Mouse (Mus musculus) heart, embryonic 12.5 days (tissue): ENCODE measurements around the gene Msi1. TPM values are rescaled to one million over a fixed set of nuclear protein-coding genes. Genes with fewer than 3 reads are reported as not detected.

Experiments
- ATAC-seq: fragments of 200-750 bp; cut with Nextera tagmentation; 2 replicates; pipeline ENCODE4 v1.8.0; 2017; ENCODE audit warnings: moderate TSS enrichment, moderate library complexity; ENCODE audit not compliant: insufficient number of reproducible peaks, low FRiP score
- H3K27ac ChIP-seq: fragments of 300-500 bp; sonication (generic); 2 replicates; pipeline ENCODE4 v1.5.1; 2016; ENCODE audit warnings: mild to moderate bottlenecking, moderate library complexity; ENCODE audit not compliant: poor library complexity, severe bottlenecking
- H3K27me3 ChIP-seq: fragments of 300-500 bp; sonication (generic); replicated peaks from 2 replicates; pipeline ENCODE4 v1.6.1; 2016; ENCODE audit warnings: mild to moderate bottlenecking, moderate library complexity
- H3K36me3 ChIP-seq: fragments of 300-500 bp; sonication (generic); 2 replicates; pipeline ENCODE4 v1.6.1; 2016; ENCODE audit warnings: mild to moderate bottlenecking, moderate library complexity
- H3K4me1 ChIP-seq: fragments of 300-500 bp; sonication (generic); replicated peaks from 2 replicates; pipeline ENCODE4 v1.6.1; 2016; ENCODE audit warnings: mild to moderate bottlenecking
- H3K4me2 ChIP-seq: fragments of 300-500 bp; sonication (generic); 2 replicates; pipeline ENCODE4 v1.6.1; 2016; ENCODE audit warnings: mild to moderate bottlenecking, moderate library complexity
- H3K4me3 ChIP-seq: fragments of 300-500 bp; sonication (generic); 2 replicates; pipeline ENCODE4 v1.5.1; 2016; ENCODE audit warnings: mild to moderate bottlenecking
- H3K9ac ChIP-seq: fragments of 300-500 bp; sonication (generic); 2 replicates; pipeline ENCODE4 v1.6.1; 2016; ENCODE audit warnings: mild to moderate bottlenecking, moderate library complexity
- H3K9me3 ChIP-seq: fragments of 300-500 bp; sonication (generic); replicated peaks from 2 replicates; pipeline ENCODE4 v1.6.1; 2016; ENCODE audit warnings: mild to moderate bottlenecking, moderate library complexity
- WGBS: fragments of 180-500 bp; shearing (Covaris S2); methylation state at CpG from one replicate; pipeline ENCODE4 v1.1.7; 2016; 5-methylcytosine and 5-hydroxymethylcytosine counted together
- polyA plus RNA-seq: library from polyadenylated mRNA; unstranded; fragments of >200 nt; fragmentation: Nextera tagmentation; extraction: Ambion mirVana; gene quantifications from 2 replicates; pipeline ENCODE4 v1.2.1, GENCODE M21; 2016

Gene Msi1
- polyA plus RNA-seq, 1 experiment from 2014 or later, result 6.7 TPM

DNA sequence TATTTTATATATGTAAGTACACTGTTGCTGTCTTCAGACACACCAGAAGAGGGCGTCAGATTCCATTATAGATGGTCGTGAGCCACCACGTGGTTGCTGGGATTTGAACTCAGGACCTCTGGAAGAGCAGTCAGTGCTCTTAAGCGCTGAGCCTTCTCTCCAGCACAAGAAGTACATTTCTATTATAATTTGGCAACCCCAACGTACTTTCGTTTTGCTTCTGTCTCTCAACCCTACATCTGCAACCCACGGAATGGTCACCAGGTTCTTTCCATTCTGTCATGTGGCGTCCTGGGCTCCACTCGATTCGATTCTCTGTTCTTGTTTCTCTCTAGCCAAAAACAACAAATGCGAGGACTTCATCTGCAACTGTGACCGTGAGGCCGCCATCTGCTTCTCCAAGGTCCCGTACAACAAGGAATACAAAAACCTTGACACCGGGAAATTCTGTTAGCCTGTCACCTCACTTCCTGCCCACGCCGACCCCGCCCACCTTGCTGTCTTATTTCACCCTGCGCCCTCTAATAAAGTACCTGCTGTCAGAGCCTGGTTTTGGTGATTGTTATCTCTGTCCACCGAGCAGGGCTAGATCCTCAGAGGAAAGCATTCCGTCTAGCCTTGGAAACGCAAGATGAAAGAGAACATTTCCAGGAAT, 44.9 kb downstream of the Msi1 start:
- Histone ChIP-seq H3K9me3 (no peaks in the 10 kb centered on the region), H3K27me3 (peaks cover under 1% of the 10 kb centered on the region; the same call in 1 of the 2 replicates), H3K4me1 (peaks cover 16% of the 10 kb centered on the region), H3K36me3 (peaks cover 6% of the 10 kb centered on the region; the same call in 1 of the 2 replicates), H3K27ac (no peak overlapping the region), H3K4me3 (peak overlapping the region; percentile 1; the same call in 1 of the 2 replicates), H3K4me2 (peak overlapping the region; percentile 21; the same call in 1 of the 2 replicates), H3K9ac (no peak overlapping the region; the same call in 1 of the 2 replicates)
- ATAC-seq, result no peak
- 56% methylated on average over 22 of the region's 22 CpGs for WGBS

DNA sequence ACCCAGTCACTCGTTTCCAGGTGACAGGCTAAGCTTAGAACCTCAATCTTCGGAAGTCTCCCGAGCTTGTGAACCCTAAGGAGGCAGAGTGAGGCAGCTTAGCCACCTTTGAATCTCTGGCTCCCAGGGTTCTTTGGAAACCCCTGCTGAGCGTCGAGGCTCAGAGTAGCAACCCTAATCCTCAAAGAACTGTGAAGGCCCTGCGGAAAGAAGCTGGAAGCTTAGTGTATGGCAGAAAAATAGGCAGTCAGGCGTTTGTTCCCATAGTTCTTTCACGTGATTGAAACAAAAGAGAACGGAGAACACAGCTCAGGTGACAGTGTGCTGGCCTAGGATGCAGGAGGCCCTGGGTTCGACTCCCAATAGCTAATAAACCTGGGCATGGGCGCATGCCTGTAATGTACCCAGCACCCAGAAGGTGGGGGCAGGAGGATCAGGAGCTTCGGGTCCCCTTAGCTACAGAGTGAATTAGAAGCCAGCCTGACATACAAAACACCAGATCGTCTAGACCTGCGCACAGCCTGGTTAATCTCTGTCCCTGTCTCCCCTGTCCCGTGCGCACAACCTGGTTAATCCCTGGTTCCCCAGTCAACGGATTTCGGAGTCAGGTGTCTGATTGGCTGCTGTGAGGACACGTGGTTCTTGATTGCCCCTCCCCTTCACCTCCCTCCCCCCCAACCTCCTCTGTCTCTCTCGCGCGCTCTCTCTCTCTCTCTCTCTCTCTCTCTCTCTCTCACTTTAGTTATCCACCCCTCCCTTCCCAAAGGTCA, 46.1 kb downstream of the Msi1 start:
- H3K4me1 ChIP-seq, result peaks cover 16% of the 10 kb centered on the region
- 9% methylated on average over 22 of the region's 22 CpGs for WGBS
- ATAC-seq, result peak; percentile 77
- H3K27ac ChIP-seq, result no peak overlapping the region
- peaks cover 12% of the 10 kb centered on the region for H3K27me3 ChIP-seq
- H3K36me3 ChIP-seq, result peaks cover 6% of the 10 kb centered on the region; the same call in 1 of the 2 replicates
- H3K9ac ChIP-seq, result peak overlapping the region; percentile 39
- H3K9me3 ChIP-seq, result no peaks in the 10 kb centered on the region
- peak overlapping the region; percentile 39 for H3K4me3 ChIP-seq
- H3K4me2 ChIP-seq, result peak overlapping the region; percentile 67

DNA sequence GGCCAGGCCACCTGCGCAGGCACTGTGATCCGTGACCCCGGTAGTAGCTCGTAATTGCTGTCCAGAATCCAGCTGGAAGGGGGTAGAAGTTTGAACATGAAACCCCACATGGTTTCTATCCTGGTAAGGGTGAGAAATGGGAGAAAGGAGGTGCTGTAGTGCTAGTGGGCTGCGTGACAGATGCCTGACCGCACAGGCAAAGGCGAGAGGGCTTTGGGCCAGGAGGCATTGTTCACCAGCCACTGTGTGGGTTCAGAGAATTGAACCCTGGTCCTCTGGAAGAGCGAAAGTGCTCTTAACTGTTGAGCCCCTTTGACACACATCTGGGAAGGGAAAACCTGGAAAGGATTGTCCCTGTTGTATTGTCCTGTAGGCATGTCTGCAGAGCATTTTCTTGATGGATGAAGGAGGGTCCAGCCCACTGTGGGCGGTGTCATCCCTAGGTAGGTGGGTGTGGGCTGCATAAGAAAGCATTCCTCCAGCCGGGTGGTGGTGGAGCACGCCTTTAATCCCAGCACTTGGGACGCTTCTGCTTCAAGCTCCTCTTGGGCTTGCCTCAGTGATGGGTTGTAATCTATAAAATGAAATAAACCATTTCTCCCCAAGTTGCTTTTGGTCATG, 46.8 kb downstream of the Msi1 start:
- Histone ChIP-seq H3K9me3 (no peaks in the 10 kb centered on the region), H3K4me3 (peak overlapping the region; percentile 39), H3K27me3 (peaks cover 18% of the 10 kb centered on the region), H3K36me3 (peaks cover 6% of the 10 kb centered on the region; the same call in 1 of the 2 replicates), H3K9ac (peak overlapping the region; percentile 39), H3K27ac (no peak overlapping the region), H3K4me1 (peaks cover 11% of the 10 kb centered on the region), H3K4me2 (peak overlapping the region; percentile 67)
- WGBS, result 35% methylated on average over 12 of the region's 12 CpGs
- ATAC-seq, result peak; percentile 33; the same call in 1 of the 2 replicates

DNA sequence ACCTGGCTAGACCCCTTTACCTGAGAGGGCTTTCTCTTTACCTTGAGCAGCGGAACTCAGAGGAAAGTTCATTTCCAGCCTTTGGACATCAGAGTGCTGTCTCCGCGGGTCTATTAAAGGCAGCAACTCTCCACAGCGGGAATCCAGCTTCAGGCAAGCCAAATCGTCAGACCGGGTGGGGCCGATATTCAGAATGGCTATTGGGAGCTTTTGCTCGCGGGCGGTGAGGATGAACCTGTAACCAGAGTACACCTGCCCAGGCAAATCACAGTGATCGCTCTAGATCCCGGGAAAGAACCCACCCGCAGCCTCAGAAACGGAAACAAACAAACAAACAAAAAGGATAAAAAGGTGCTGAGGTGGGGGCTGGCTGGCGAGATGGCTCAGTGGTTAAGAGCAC, 50.2 kb downstream of the Msi1 start:
- WGBS, result 51% methylated on average over 15 of the region's 15 CpGs
- H3K27ac ChIP-seq, result no peak overlapping the region
- no peak overlapping the region for H3K4me3 ChIP-seq
- H3K4me1 ChIP-seq, result peaks cover 19% of the 10 kb centered on the region
- peaks cover 35% of the 10 kb centered on the region for H3K27me3 ChIP-seq
- H3K9ac ChIP-seq, result no peak overlapping the region
- H3K9me3 ChIP-seq, result no peaks in the 10 kb centered on the region
- H3K36me3 ChIP-seq, result peaks cover 11% of the 10 kb centered on the region
- ATAC-seq, result no peak
- 0 out of 2 replicates have a peak overlapping the region, but pooled peaks have one; percentile 54 for H3K4me2 ChIP-seq

DNA sequence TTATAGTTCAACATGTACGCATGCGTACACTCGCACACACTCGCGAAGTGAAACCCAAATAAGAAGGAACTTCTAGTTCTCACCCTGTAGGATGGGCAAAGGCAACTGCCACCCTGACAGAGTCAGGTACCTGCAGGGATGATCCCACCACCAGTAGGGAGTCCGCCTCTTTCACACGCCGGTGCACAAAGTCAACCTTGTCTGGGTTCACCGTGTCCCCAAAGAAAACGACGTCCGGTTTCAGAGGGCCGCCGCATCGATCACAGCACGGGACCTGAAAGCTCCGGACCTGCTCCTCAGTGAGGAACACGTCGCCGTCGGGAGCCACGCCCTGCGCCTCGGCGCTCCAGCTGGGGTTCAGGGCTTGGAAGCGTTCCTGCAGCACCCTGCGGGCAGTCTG, 50.7 kb downstream of the Msi1 start:
- ATAC-seq, result no peak
- Histone ChIP-seq H3K27ac (no peak overlapping the region), H3K4me2 (peak overlapping the region; percentile 54), H3K9me3 (no peaks in the 10 kb centered on the region), H3K4me3 (peak overlapping the region; percentile 32), H3K9ac (peak overlapping the region; percentile 41; the same call in 1 of the 2 replicates), H3K4me1 (peaks cover 21% of the 10 kb centered on the region), H3K36me3 (peaks cover 11% of the 10 kb centered on the region), H3K27me3 (peaks cover 35% of the 10 kb centered on the region)
- 24% methylated on average over 27 of the region's 27 CpGs for WGBS

DNA sequence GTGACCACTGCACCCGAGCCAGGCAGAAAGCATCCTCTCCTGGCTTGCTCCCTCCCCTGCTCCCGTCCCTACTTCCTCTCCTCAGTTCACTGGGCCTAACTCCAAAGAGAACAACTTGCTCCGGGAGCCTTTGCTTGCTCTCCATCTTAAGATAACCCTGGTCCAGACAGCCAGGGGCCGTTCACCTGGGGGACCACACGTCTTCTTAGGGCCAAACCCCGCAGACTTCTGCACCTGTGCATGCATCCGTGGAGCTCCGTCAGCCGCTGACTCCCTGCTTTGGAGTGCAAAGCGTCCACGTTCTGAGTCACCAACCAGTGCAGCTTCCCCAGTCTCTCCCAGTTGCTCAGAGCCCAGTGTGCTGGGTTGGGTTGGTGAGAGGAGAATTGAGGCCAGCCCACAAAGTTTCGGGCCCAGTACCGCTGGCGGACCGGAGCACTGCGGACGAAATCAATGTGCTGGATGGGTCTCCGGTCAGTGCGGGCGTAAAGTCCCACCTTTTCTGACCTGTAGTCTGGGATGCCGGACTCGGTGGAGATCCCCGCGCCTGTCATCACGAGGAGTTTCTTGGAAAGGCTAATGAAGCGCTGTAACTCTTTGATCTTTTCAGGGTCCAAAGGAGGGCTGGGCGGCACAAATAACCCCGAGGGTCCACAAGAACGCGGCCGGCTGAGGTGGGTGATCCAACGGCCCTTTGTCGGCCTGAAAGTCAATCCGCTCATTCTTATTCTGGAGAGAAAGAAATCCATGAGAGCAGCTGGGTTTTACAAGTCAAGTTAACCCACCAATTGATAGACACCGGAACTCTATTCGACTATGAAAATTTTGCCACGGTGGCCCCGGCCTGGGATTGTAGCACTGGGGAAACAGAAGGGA, 53.2 kb downstream of the Msi1 start:
- Histone ChIP-seq H3K27ac (no peak overlapping the region), H3K36me3 (peaks cover 5% of the 10 kb centered on the region; the same call in 1 of the 2 replicates), H3K9ac (0 out of 2 replicates have a peak overlapping the region, but pooled peaks have one; percentile 15), H3K4me1 (peaks cover 11% of the 10 kb centered on the region), H3K4me2 (peak overlapping the region; percentile 22), H3K4me3 (no peak overlapping the region), H3K9me3 (no peaks in the 10 kb centered on the region), H3K27me3 (peaks cover 35% of the 10 kb centered on the region)
- 38% methylated on average over 38 of the region's 38 CpGs for WGBS
- no peak for ATAC-seq

DNA sequence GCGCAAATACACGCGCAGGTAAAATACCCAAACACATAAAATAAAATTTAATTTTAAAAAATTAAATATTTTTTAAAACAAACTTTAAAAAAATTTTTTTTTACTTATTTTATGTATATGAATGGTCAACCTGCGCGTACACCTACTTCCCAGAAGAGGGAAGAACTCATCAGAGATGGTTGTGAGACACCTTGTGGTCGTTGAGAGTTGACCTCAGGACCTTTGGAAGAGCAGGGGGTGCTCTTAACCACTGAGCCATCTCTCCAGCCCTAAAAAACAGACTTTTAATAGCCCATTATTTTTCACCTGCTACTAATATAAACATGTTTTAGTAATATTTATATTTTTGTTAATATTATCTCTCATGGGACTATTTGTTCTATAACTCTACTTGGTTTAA, 54.0 kb downstream of the Msi1 start:
- H3K4me2 ChIP-seq, result no peak overlapping the region
- H3K4me1 ChIP-seq, result peaks cover 11% of the 10 kb centered on the region
- H3K9ac ChIP-seq, result no peak overlapping the region
- H3K9me3 ChIP-seq, result no peaks in the 10 kb centered on the region
- peaks cover 35% of the 10 kb centered on the region for H3K27me3 ChIP-seq
- WGBS, result 37% methylated on average over 6 of the region's 6 CpGs
- peaks cover 5% of the 10 kb centered on the region; the same call in 1 of the 2 replicates for H3K36me3 ChIP-seq
- no peak for ATAC-seq
- no peak overlapping the region for H3K4me3 ChIP-seq
- H3K27ac ChIP-seq, result no peak overlapping the region

DNA sequence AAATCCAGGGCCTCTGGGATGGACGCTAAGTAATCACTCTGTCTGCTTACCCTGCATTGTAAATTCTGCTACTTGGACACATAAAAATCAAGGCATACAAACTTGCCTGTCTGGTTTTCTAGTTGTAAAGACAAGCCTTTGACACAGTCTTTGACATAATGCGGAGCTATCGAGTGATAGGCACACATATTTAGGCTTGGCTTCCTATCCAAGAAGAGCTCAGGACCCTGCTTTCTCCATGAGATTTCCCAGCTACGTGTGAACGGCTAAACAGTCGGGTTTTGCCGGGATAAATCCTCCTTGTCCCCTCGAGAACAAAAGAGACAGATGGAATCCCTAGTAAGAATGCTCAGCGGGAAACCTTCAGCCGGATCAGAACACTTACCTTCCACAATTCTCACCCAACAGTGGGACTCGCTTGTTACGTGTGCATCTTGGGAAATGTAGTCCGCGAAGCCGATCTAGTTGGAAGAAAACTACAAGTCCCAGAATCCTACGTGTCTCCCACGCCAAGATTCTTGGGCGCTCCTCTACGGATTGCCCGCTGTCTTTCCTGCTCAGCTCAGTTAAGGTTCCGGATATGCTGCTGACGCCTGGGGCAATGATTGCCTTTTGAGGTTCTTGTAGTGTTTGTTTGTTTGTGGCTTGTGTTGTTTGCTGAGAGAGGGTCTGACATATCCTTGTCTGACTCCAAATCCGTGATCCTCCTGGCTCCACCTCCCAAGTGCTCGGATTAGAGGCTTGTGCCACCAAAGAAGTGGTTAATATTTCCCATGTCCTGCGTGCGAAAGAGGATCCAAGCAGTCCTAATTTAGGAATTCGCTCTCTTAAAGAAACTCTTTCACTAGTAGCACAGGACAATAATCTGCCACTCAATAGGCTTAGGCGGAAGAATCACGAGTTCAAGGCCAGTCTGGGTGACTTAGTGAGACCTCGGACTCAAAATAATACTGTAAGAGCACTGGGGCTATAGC, 54.8 kb downstream of the Msi1 start, which contains the start of gene Sirt4:
Gene Sirt4, minus strand, starts transcription at position 779 of the 974 bp plus-strand sequence.
- Histone ChIP-seq H3K36me3 (peaks cover 5% of the 10 kb centered on the region; the same call in 1 of the 2 replicates), H3K4me2 (peak within 1 kb of the TSS; percentile 64), H3K9me3 (no peaks in the 10 kb centered on the region), H3K27me3 (peaks cover 35% of the 10 kb centered on the region), H3K4me3 (peak within 1 kb of the TSS; percentile 54), H3K27ac (peak within 1 kb of the TSS; percentile 7; the same call in 1 of the 2 replicates), H3K9ac (peak within 1 kb of the TSS; percentile 71), H3K4me1 (peaks cover 16% of the 10 kb centered on the region)
- ATAC-seq, result peak; percentile 84
- WGBS, result 8% methylated on average over 30 of the region's 30 CpGs

DNA sequence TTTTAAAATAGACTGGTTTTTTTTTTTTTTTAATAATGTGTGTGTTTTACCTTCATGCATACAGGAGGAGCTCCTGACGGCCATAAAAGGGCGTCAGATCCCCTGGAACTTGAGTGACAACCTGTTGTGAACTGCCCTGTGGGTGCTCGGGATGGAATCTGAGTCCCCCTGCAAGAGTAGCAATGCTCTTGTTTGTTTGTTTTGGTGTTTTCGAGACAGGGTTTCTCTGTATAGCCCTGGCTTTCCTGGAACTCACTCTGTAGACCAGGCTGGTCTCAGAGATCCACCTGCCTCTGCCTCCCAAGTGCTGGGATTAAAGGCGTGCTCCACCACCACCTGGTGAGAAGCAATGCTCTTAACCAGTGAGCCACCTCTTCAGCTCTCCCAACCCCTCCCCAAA, 55.6 kb downstream of the Msi1 start:
- peak overlapping the region; percentile 64 for H3K4me2 ChIP-seq
- WGBS, result 61% methylated on average over 5 of the region's 5 CpGs
- ATAC-seq, result no peak
- peak overlapping the region; percentile 54 for H3K4me3 ChIP-seq
- H3K9me3 ChIP-seq, result no peaks in the 10 kb centered on the region
- peaks cover 16% of the 10 kb centered on the region for H3K4me1 ChIP-seq
- H3K27me3 ChIP-seq, result peaks cover 29% of the 10 kb centered on the region
- H3K9ac ChIP-seq, result peak overlapping the region; percentile 71; the same call in 1 of the 2 replicates
- H3K36me3 ChIP-seq, result peaks cover 5% of the 10 kb centered on the region; the same call in 1 of the 2 replicates
- no peak overlapping the region for H3K27ac ChIP-seq
